Mouse (Mus musculus) cerebellum, postnatal 36 days (tissue): ENCODE data around the gene 1700012B07Rik.

Experiments
- DNase-seq, 2 experiments: peaks; one replicate each; pipeline ENCODE4 v3.0.0; 2021 to 2022; ENCODE audit warnings: mixed read lengths in 2 of 2

The 1700012B07Rik gene

DNA sequence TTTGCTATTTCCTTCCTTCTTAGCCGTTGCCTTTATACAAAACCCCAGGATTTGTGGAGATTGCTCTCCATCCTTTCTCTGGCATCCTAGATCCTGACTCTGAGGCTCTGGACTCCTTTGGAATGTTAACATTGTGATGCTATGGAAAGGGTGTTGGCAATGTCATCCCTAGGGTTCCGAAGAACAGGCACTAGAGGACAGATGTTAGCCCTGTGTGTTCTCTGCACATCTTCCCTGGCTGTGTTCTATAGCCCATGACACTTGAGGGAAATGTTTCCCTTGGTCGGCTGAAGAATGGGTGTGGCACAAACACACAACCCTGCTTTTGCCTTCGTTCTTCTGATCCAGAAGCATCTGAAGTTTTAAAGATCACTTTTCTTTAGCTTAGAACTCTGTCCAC, at the start of gene 1700012B07Rik:
Gene 1700012B07Rik, minus strand, starts transcription at position 101 of the 400 bp plus-strand sequence.
- DNase-seq: no peak

DNA sequence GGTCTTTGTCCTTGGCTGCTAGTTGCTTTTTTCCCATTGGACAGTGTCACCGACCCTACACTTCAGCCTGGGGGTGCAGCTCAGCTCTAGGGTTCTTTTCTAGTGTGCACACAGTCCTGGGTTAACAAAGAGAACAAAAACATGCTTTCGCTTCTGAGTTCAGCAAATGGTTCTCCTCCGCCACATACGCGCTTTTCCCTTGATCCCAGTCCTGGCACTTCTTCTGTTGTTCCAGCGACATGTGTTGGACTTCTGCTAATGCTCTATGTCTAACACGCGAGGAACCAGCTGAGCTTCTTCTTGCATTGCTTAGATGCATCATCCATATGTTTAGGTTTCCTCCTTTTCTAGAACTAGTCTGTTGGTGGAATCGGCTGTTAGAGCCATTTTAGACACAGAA, 48.9 kb upstream of the 1700012B07Rik start:
- no peak for DNase-seq

DNA sequence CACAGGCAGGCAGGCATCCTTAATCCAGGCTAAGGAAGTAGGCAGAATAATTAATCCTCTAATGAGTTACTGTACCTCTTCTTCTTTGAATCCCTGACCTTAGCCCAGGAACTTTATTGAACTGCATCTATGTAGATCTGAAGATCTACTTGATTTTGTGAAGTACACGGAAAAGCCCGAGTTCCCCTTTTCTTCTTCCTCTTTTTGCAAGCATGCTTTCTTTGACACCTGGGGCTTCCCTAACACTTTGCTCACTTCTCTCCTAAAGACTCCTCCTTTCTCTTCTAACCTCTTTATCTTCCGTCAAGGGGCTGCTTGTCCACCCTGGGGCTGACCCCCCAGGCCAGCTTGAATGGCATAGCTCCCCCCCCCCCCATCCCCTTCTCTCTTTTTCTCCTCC, 48.0 kb upstream of the 1700012B07Rik start:
- no peak for DNase-seq

DNA sequence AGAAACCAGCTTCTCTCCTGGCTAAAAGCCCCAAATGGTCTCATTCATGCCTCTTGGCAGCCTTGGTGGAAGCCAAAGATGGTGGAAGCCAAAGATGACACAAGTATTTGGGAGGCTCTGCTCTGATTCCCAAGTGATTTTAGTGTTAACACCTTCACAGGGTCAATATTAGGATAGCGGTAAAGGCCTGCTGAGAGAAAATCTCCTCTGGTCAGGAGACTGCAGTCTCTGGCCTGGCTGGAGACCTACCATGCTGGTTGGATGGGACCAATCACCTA, 47.6 kb upstream of the 1700012B07Rik start:
- no peak for DNase-seq

DNA sequence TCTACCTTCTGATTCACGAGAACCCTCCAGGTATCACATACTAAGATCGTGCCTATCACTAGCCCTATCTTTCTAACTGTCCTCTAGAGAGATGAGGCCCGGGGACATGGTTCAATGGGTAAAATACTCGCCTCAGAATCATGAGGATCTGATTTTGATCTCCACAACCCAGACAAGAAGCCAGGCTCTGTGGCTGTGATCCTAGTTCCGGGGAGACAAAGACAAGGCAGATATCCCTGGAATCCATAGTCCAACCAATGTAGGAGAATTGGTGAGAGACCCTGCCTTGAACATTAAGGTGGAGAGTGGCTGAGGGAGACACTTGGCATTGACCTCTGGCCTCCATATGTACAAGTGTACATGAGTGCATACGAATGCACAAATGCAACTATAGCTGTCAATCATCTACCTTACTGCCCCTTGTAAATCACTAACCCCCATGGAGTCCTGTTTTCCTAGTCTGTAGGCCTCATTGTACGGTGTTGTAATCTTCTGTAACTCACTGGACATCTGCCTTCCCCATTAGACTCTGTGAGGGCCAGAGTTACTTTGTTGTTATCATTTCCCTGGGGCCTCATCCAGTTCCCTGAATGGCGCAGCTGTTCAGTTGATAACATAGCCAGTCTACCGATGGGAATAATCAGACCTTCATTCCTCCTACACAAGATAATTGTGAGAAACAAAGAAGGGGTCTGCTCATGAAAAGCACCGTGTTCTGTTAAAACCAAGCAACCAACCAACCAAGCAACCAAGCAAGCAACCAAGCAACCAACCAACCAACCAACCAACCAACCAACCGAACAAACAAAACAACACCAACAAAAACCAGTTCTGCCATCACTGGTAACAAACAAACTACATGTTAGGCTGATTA, 47.0 kb upstream of the 1700012B07Rik start:
- DNase-seq: no peak

DNA sequence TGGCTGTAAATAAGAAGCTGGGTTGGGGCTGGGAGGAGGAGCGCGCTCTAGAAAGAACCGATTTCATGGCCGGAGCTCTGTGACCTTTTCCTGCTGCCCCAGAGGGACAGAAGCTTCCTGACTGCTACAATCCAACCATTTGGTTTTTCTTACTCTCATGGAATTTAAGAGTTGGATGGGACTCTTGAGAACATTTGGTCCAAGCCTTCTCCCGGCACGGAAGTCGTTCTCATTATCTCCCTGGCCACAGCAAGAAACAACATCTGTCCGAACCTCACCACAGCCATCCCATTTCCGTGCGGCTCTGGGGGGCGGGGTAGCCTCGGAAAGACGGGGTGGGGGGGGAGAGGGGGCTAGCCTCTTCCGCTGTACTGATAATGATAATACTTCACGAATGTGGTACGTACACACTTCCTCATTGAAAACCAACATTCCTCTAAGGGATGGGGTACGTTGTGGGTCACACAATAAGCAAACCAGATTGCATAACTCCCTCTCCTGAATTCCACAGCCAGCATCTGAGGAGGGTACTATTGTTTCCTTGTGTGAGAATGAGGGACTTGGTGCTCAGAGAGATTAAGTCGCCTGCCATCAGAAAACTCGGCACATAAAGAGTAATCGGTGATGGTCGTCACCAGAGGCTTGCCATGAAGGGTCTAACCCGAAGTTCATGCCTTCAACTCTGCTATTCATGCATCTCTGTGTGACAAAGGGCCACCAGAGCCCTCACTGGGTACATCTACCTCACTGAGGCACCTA, 46.2 kb upstream of the 1700012B07Rik start:
- no peak for DNase-seq

DNA sequence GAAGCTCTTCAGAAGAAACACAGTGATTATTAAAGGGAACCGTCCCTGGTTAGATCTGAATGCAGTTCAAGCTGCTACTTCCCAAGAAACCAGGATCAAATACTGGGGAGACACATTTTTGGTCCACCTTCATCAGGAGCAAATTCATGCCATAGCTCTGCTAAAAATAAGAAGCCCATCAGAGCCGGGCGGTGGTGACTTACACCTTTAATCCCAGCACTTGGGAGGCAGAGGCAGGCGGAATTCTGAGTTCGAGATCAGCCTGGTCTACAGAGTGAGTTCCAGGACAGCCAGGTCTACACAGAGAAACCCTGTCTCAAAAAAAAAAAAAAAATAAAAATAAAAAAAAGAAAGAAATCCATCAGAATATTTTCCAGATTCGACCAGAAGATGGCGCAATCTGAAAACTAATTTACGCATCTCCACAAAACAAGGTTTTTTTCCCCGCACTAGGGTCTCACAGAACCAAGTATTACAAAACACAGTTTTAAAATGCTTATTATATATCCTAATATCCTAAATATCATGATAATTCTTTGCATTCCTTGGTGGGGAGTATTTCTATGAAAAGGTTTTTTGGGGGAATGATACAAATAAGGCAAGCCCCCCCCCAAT, 45.4 kb upstream of the 1700012B07Rik start:
- DNase-seq: peak in 1 of 2 experiments; percentile 15

DNA sequence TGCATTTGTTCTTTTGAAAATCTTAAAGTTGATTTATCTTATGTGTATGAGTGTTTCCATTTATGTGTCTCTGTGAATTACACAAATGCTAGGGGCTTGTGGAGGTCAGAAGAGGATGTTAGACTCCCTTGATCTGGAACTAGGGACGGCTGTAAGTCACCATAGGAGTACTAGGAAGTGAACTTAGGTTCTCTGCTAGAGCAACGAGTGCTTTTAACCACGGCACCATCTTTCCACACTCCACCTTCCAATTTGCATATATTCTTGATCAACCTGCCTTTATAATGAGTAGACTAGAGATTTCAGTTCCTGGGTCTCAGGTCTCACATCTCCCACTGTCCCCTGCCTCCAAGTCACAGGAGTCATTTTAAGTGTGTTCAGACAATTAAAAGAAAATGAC, 44.8 kb upstream of the 1700012B07Rik start:
- no peak for DNase-seq

DNA sequence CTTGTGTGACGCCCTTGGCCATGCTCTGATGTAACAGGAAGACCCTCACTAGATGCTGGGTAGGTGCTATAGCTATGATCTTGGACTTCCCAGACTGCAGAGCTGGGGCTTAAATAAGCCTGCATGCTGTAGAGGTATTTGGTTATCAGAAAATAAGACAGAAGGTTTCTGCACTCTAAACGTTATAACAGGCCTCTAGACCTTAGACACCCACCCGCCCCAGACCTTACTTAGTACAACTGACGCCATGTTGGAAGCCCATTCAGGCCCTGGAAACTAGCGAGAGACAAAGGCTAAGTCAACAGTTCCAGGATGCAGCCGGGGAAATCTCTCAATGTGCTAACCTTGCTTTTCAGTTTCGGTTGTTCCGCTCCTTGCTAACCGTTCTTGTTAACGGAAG, 44.2 kb upstream of the 1700012B07Rik start:
- no peak for DNase-seq

DNA sequence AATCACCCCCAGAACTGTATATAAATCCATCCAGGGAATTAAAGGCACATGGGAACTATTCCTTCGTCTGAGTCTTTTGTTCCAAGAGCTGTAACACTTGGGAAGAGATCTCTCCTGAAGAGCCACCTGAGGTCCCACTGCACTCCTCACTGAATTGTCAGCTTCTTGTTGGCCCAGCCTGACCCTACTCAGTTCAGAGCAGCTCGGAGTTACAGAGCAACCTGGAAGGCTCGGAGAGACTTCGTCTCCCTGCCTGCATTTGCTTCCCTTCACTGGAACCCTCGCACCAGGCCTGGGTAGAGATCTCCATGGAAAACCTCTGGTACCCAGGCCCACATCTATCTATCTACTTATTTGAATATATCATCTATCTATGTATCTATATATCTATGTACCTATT, 40.0 kb upstream of the 1700012B07Rik start:
- no peak for DNase-seq

DNA sequence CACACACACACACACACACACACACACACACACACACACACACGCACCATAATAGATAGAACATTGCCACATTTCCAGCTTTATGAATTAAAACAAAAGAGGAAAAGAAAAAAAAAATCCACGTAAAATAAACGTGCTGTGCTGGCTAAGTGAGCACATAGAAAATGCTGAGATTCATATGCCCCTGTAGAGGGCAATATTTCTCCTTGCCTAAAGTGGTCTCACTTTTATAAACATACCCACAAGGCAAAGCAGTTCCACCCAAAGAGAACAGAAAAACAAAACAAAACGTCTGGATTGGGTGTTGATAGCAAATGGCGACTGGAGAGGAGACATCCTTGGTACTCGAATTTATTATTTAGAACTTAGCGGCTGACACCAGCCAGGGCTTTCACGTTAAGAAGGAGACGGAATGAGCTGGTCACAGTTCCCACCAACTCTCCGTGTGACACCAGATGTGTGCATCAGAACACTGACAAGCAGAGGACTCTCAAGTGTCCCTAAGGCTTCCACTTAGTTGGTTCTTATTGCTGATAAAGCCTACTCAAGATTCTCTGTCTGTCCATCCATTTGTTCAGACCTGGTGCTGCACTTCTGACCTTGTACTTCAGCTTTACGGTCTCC, 38.8 kb upstream of the 1700012B07Rik start:
- no peak for DNase-seq

DNA sequence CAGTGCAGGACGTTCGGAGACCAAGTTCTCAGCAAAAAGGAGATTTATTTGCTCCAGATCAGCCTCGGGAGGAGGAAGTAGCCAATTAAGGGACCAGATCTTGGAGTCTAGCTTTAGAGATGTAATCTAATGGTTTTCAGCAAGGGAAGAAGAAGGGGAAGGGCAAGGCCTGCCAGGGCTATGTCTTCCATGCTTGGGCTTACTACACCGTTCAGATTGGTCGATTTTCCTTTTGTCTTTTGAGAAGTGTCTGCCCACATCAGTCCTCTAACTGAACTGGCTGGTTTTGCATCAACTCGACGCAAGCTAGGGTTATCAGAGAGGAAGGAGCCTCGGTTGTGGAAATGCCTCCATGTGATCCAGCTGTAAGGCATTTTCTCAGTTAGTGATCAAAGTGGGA, 37.7 kb upstream of the 1700012B07Rik start:
- DNase-seq: no peak

DNA sequence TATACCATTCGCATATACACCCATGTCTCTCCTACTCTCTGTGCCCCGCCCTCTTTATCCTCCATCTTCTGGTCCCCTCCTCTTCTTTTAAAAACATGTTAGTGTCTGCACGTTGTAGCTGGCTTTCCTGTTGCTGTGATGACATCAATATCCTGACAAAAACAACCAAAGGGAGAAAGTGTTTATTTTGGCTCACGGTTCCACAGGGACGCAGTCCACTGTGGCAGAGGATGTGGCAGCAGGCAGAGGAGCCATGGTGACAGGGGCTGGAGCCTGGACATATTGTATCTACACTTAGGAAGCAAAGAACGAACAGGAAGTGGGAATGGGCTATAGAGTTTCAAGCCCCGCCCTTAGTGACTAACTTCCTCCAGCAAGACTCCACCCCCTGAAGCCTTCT, 36.1 kb upstream of the 1700012B07Rik start:
- DNase-seq: no peak

DNA sequence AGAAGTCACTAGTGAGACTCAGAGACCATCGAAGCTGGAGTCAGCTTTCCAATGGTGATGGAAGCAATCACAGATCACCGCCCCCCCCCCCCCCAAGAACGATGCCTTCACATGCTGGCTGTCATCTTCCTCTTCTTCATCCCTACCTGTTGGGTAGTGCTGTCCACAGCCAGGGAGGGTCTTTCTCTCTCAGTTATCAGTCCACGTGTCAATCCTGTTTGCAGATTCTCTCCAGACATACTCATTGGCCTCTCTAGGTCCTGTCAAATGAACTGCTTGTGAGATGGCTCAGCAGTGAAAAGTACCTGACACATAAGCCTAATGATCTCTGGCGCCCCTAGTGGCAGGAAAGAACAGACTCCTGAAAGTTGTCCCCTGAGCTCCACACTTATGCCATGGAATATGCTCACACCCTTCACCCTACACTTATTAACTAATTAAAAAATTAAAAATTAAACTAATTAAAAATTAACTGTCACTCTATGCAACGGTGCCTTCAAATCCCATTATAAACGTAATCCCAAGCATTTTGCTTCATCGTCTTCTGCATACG, 35.4 kb upstream of the 1700012B07Rik start:
- peak; percentile 45 to 58 for DNase-seq

DNA sequence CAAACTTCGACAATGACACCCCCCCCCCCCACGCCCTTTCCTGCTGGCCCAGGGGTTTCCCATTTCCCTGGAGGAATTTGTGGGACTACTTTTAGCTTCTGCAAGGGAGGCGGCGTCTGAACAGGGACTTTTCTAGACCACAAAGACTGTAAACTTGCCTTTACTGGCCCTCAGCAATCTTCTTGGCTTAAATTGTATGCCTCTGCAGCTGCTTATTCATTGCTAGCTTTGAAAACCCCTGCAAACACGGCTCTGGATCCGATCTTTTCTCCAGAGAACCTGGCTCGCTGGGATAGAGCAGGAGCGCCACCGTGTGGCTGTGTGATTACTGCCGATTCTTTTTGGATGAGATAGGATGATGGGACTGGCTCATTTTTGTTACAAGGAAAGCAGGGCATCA, 32.7 kb upstream of the 1700012B07Rik start:
- DNase-seq: peak; percentile 80 to 86

DNA sequence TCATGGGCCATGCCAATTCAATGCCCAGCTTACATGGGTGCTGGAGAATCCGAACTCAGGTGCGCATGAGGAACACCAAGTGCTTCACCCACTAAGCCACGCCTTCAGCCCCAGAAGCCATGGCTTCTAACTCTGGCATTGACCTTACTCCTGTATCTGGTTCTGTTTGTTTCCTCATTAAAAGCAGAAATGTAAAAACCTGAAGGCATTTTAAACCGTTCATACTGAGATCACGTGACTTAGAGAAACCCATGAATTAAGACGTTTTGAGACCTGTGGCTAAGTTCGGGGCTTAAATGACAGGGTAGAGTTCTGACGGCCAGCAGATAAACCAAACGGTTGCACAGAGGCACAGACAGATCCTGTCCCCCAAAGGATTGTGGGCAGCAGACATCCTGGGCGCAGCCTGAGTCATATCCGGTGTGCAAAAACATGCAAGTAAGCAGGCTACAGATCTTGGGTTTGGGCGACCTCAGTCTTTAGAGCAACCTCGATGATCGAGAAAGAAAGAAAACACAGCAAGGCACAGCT, 32.2 kb upstream of the 1700012B07Rik start:
- DNase-seq: no peak

DNA sequence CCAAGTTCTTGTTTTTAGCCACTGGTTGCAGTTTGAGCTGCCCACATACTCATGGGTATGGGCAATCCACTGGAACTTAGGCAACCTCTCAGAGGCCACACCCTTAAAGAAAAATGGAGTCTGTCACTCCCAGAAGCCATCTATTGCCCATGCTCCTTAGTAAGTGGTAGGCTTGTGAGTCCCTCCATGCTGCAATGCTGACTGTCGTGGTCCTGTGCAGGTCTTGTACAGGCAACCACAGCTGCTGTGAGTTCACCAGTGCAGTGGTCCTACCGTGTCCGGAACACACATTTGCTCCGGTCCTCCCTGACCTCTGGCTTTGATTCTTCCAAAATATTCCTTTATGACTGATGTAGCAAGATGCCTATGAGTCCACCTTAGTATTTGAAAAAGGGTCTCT, 31.6 kb upstream of the 1700012B07Rik start:
- no peak for DNase-seq

DNA sequence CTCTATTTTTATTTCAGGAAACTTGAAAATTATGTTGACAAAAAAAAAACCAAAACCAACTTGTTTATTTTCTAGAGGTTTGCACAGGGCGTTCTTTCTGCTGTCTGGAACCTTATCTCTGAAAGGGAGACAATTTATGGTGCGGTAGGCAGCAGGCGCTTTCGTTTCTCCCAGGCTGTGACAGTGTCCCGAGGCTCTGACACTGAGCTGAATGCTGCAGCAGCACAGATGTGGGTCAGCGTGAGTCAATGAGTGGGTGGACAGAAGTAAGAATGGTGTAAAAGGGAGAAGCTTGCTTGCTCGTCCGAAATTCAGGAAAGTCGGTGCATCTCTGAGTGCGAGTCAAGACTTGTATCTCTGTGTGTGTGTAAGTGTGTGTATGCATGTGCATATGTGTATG, 29.2 kb upstream of the 1700012B07Rik start:
- DNase-seq: no peak

DNA sequence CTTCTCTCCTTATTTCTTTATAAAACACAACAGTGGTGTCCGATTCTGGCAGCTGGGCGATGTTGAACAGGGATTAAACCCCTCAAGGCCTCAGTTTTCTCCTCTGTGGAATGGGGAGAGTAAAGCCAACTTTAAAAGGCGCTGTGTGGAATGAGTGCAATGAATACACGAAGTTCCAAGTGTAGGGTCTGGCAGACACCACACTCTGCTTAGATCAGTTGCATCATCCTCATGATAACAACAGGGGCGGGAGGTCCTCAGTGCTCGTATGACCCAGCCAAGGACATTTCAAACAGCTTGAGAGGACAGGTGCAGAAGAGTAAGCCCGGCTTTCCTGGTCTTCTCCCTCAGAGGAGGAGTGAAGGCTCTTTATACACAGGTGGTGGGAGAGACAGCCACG, 26.2 kb upstream of the 1700012B07Rik start:
- DNase-seq: no peak

DNA sequence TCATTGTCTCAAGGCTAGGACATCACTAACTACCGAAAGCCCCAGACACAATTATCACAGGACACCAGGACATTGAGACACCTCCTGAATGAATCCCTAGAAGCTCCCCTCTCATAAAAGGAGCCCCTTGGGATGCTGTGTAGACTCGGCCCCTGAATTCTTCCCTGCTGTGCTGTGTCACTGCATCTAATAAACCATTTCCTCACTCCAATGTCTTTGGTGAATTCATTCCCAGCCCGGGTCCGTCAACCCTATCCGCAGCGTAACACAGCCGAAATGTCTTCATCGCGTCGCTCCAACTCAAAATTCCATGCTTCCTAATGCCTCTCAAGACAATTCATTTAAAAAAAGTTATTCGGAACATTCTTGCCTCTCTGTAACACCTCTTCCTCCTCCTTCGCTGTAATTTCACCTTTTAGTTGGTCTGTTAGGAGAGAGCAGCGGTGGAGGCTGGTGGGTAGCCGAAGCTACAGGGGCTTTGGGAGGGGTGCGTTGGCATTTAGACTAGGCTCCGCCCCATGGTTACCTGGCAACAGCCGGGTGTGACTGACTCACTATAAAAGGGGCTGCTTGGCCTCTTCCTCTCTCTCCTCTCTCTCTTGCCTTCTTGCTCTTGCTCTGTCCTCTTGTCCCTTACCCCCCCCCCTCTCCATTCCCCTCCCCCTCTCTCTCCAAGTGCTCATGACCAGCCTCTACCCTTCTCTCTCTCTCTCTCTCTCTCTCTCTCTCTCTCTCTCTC, 25.6 kb upstream of the 1700012B07Rik start:
- no peak for DNase-seq

DNA sequence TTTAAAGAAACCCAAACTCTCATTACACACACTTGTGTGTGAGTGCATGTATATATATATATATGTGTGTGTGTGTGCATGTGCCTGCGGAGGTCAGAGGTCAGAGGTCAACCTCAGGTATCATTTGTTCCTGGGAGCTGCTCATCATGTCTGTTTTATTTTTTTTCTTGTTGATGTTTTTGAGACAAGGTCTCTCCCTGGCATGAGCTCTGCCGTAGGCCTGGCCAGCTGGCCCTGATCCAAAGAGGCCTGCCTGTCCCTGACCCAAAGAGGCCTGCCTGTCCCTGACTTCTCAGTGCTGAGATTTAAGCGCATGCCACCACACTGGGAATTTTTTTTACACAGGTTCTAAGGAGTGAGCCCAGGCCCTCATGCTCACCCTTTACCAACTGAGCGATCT, 24.1 kb upstream of the 1700012B07Rik start:
- peak; percentile 17 to 19 for DNase-seq

DNA sequence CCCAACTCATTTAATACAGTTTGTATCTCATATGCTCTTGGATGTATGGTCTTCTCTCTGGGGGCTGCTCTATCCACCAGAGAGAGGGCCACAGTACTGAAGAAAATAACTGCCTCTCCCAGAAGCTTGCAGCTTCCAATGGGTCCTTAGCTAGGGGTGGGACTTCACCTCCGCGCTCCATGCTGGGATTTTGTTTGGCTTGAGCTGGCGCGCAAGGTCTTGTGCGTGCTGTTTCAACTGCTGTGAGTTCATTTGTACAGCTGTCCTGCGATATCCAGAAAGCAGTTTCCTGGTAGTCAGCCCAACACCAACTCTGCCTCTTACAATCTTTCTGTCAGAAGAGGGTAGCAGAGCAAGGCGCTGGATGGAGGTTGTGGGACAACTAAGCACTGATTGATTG, 18.5 kb upstream of the 1700012B07Rik start:
- DNase-seq: no peak
